Mouse (Mus musculus) ovary, adult 2 months (tissue): ENCODE data around the gene Tex52. TPM values are rescaled to one million over a fixed set of nuclear protein-coding genes. Genes with fewer than 3 reads are reported as not detected.

ENCODE experiments used
- polyA plus RNA-seq: library from polyadenylated mRNA; depleted of rRNA; stranded (reverse); fragments of >200 nt; gene quantifications from 2 replicates; pipeline ENCODE4 v1.2.3, GENCODE M21; 2012; rRNA removed

Tex52 gene
- 0.17 TPM in 1 of 2 replicates, not detected in the other for polyA plus RNA-seq

DNA sequence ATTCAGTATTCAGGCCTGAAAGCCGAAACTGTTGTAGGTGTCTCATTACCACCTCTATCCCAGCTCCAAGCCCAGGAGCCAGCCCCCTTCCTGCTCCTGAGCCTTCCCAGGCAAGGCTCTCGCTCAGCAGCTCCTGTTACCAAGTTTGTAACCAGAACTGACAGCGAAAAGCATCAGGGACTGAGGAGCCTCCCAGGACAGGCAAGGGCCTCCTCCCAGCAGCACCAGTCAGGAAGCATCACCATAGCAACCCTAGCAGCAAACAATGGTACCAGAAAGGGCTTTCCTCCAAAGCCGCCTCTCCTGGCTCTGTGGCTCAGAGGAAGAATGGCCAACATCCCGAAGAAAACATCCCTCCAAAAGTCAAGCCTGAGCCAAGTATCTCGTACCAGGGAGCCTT is at the start of gene Tex52, which contains the start of gene Gm44596:
Gene Tex52 (plus strand): TSS at position 265 of the 400 bp plus-strand sequence.
Gene Gm44596 (plus strand): TSS at position 312 of the 400 bp plus-strand sequence.

DNA sequence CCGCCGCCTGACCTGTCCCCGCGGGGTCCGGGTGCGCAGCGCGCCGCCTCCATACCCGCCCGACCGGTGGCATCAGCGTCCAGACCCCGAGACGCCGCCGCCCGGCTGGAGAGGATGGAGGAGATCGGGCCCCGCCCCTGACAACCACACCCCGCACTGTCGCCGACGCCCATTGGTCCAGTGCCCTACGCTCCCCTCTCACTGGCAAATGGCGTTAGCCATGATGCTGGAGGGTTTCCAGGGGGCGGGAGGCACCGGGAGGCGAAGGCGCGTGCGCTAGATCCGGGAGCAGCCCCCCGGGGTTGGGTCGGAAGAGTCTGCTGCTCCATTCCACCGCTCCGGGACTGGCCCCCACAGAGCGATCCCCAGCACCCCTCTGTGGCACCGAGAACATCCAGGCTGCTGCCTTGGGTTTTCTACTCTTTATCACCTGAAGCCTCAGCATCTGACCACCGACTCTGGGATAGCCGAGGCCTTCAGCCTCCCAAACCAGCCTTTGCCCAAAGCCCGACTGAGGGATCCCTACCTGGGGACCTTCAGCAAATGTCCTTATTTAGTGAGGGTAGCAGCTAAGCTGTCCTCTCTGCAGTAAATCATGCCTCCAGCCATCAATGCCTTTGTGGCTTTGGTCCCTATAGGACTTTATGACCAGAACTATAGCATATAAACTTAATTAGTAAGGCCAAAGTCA is 19.4 kb upstream of the Tex52 start, which contains the start of gene Tulp3:
Gene Tulp3 (minus strand): TSS at position 126 of the 691 bp plus-strand sequence.

GRCm38 (mm10) chr6:128362381-128363006 is 12.8 kb upstream of the Tex52 start, which contains the start of the genes Rhno1 and Foxm1:
Gene Rhno1 (minus strand): TSS chr6:128362911.
Gene Foxm1 (plus strand): TSS chr6:128362967.

GRCm38 (mm10) chr6:128398996-128399395 is 23.7 kb downstream of the Tex52 start, which contains the start of gene Nrip2:
Gene Nrip2 (plus strand): TSS chr6:128399296.

GRCm38 (mm10) chr6:128424269-128425019 is 49.2 kb downstream of the Tex52 start, which contains the start of gene Itfg2:
Gene Itfg2 (minus strand): TSS chr6:128424931.

Other genes starting within 250 kb of the Tex52 start
- gene Tspan9, start 231.9 kb upstream of the Tex52 start, polyA plus RNA-seq = 86.3 and 93.4 TPM in 2 replicates
- 1.0 and 2.4 TPM in 2 replicates for gene Tead4, start 74.6 kb upstream of the Tex52 start, polyA plus RNA-seq
- 33.6 and 35.2 TPM in 2 replicates for gene Tulp3, start 19.6 kb upstream of the Tex52 start, polyA plus RNA-seq
- 8.8 and 14.3 TPM in 2 replicates for gene Rhno1, start 12.5 kb upstream of the Tex52 start, polyA plus RNA-seq
- 16.4 and 22.9 TPM in 2 replicates for gene Foxm1, start 12.5 kb upstream of the Tex52 start, polyA plus RNA-seq
- not detected in 2 replicates for gene Gm44596, start within 50 bp of the Tex52 start, polyA plus RNA-seq
- gene Nrip2, start 23.8 kb downstream of the Tex52 start, polyA plus RNA-seq = 10.1 and 10.4 TPM in 2 replicates
- 25.7 and 39.0 TPM in 2 replicates for gene Itfg2, start 49.5 kb downstream of the Tex52 start, polyA plus RNA-seq
- 216 and 278 TPM in 2 replicates for gene Fkbp4, start 63.2 kb downstream of the Tex52 start, polyA plus RNA-seq
- gene Pzp, start 151.3 kb downstream of the Tex52 start, polyA plus RNA-seq = 0.26 and 0.50 TPM in 2 replicates
- gene A2ml1, start 206.2 kb downstream of the Tex52 start, polyA plus RNA-seq = 47.6 and 72.5 TPM in 2 replicates
- 0.81 and 1.1 TPM in 2 replicates for gene Klrb1a, start 248.1 kb downstream of the Tex52 start, polyA plus RNA-seq